Mouse (Mus musculus): ENCODE results near the gene Fars2. TPM values are rescaled to one million over a fixed set of nuclear protein-coding genes. Genes with fewer than 3 reads are reported as not detected.

Fars2 gene
- polyA plus RNA-seq (2015; fragmentation: Nextera tagmentation; extraction: Ambion mirVana) = 28.9 and 33.7 TPM in 2 replicates

DNA sequence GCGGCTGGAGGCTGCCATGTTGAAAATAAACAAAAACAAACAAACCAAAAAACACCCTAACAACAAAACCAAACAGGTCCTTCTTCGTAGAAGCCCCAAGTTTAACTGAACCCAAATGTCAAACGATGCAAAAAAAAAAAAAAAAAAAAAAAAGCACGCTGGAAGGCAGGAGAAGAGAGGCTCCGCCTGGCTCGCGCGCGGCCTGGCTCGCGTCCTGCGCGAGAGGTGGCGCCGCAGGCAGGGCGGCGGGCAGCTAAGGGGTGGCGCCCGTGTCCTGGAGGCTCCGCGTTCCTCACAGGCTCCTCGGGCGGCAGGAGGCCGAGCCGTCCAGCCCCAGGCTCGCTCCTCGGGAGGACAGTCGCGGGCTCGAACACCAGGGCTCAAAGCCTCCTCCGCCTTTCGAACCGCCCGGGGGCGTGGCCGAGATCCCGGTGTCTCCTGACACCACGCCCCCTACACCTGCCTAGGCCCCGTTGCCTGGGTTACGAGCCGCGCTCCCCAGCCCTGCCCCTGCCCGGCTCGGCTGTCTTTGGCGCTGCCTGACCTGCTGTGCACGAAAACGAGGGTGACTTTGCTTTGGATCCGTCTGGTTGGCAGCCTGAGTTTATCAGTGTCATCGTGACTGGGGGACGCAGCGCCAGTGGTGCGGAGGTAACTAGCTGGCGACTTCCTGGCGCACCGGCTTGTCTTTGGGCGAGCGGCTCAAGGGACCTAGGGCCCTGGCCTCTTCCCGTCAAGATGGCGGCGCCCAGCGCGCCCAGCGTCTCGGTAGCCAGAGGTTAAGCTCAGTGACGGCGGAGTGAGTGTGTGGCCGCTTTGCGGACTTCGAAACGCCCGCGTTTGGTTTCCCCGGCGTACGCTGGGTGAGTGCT, at the start of gene Fars2, which contains the start of gene Lyrm4:
Gene Fars2, plus strand, starts transcription at position 270 of the 872 bp plus-strand sequence.
Gene Lyrm4, minus strand, starts transcription at position 384 of the 872 bp plus-strand sequence.
- Histone ChIP-seq H3K36me3 (no peaks in the 10 kb centered on the region), H3K4me3 (peak within 1 kb of the TSS; percentile 66), H3K9me3 (no peaks in the 10 kb centered on the region), H3K4me2 (peak within 1 kb of the TSS; percentile 94), H3K27ac (replicated peaks) (peak within 1 kb of the TSS; percentile 96), H3K9ac (peak within 1 kb of the TSS; percentile 85), H3K4me1 (replicated peaks) (peaks cover 20% of the 10 kb centered on the region), H3K27me3 (no peaks in the 10 kb centered on the region)
- under 1% methylated on average over 74 of the region's 75 CpGs for WGBS
- ATAC-seq (ENCODE audit: low read depth) = peak; percentile 99

DNA sequence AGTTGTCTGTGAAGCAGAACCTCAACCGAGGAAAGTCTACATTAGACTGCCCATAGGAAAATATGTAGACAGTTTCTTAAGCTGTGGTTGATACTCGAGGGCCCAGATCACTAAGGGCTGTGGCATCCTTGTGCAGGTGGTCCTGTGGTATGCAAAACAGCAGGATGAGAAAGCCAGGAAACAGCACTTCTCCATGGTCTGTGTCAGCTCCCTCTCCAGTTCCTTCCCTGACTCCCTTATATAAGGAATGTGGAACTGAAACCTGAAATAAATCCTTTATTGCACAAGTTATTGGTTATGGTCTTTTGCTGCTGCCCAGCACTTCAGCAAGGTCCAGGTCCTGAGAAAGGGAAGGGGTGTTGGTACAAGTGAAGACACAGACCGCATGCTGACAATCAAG, 42.7 kb upstream of the Fars2 start:
- H3K27me3 ChIP-seq = no peaks in the 10 kb centered on the region
- H3K9ac ChIP-seq = no peak overlapping the region
- no peak overlapping the region for H3K4me2 ChIP-seq
- no peak overlapping the region for H3K27ac ChIP-seq (replicated peaks)
- 85% methylated on average over 3 of the region's 3 CpGs for WGBS
- H3K4me1 ChIP-seq (replicated peaks) = no peaks in the 10 kb centered on the region
- H3K36me3 ChIP-seq = no peaks in the 10 kb centered on the region
- H3K4me3 ChIP-seq = no peak overlapping the region
- ATAC-seq (ENCODE audit: low read depth) = no peak
- no peaks in the 10 kb centered on the region for H3K9me3 ChIP-seq

DNA sequence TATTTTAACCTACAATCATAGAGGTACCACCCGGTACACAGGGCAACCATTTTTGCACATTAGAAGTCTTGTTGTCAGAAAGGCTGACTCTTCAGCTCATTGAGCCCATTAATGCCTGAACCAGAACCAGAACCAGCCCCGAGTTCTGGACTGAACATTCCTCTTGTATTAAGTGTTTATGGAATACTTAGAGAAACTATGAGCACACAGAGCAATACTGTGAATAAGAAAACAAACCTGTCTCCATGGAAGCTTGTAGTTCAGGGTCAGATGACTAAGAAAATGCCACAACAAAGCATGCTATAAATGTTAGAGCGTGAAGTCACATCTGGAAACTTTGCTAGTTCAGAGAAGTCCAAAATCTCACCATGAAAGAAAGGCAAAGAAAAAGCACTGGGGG, 35.6 kb upstream of the Fars2 start:
- no peaks in the 10 kb centered on the region for H3K9me3 ChIP-seq
- no peak for ATAC-seq (ENCODE audit: low read depth)
- H3K27me3 ChIP-seq = no peaks in the 10 kb centered on the region
- H3K27ac ChIP-seq (replicated peaks) = no peak overlapping the region
- no peak overlapping the region for H3K4me3 ChIP-seq
- H3K4me2 ChIP-seq = no peak overlapping the region
- H3K36me3 ChIP-seq = no peaks in the 10 kb centered on the region
- H3K9ac ChIP-seq = no peak overlapping the region
- H3K4me1 ChIP-seq (replicated peaks) = no peaks in the 10 kb centered on the region; the same call in 1 of the 2 replicates
- WGBS = 89% methylated on average over 3 of the region's 3 CpGs

DNA sequence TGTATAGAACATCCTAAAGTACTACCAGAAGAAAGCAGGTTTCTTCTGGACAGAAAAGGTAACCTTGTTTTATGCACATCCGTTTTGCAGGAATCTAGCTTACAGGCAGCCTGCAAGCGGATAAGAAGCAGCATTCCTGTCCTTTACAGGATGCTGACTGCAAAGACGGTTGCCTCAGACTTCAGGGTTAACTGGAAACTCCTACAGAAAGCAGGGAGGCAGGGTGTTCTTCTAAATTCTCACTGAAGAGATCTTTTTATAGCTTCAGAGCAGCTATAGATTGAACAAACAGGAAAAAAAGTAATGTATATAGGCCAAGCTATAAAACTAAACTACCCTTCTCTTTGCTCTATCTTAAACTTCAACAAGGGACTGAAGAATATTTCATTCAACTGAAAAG, 32.5 kb upstream of the Fars2 start:
- H3K4me2 ChIP-seq = no peak overlapping the region
- H3K4me1 ChIP-seq (replicated peaks) = no peaks in the 10 kb centered on the region; the same call in 1 of the 2 replicates
- H3K27ac ChIP-seq (replicated peaks) = no peak overlapping the region
- no peaks in the 10 kb centered on the region for H3K9me3 ChIP-seq
- H3K4me3 ChIP-seq = no peak overlapping the region
- H3K9ac ChIP-seq = no peak overlapping the region
- 86% methylated on average over 3 of the region's 3 CpGs for WGBS
- no peak for ATAC-seq (ENCODE audit: low read depth)
- H3K27me3 ChIP-seq = no peaks in the 10 kb centered on the region
- no peaks in the 10 kb centered on the region for H3K36me3 ChIP-seq

DNA sequence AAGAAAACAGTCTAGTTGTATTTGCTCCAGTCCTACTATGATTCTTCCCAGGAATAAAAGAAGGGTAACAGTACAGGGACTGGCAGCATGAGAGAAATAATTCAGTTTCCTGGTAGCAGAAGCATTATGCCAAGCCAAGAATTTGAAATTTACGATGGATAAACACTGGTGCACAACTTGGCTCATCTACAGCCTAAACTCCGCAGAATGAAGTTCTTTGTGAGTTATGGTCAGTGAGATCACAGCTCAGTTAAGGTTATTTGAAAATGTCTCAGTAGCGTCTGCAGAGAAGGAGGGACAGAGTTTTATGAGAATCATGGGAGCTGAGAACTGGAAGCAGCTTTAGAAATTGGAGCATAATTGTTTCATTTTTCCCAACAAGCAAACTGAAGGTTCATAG, 31.2 kb upstream of the Fars2 start:
- WGBS = 60% methylated on average over 3 of the region's 3 CpGs
- ATAC-seq (ENCODE audit: low read depth) = no peak

DNA sequence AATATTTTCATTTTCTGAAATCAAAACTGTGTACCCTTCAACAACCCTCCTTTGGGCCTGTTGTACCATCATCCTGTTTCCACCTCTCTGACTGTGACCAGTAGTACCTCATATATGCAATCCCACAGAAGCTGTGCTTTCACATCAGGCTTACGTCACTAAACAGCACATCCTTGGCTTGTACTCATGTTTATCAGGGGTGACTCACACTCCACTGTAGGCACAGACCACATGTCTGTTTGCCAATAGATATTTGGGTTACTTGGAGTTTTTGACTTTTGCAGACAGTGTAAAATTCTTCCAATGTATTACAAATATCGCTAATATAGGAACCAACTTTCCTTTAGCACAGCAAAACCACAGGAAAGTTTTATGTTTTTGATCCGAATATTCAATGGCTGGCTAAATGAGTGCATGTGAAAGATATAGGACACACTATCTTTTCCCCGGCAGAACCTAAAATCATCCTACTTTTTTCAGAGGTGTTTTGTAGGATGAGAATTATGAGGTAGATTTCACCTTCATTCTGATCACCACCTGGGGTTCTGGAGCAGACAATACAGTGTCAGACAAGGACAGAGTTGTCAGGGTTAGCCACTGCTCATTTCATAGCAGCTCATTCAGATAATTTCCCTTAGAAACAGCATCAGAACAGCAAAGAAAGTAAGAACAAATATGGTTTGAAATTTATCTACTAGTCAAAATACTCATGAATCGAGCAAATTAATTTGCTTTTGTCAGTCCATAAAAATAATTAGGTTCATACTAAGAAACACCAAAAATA, 30.4 kb upstream of the Fars2 start:
- Histone ChIP-seq H3K9ac (no peak overlapping the region), H3K36me3 (peaks cover 13% of the 10 kb centered on the region), H3K27me3 (no peaks in the 10 kb centered on the region), H3K4me3 (no peak overlapping the region), H3K4me2 (no peak overlapping the region), H3K4me1 (replicated peaks) (no peaks in the 10 kb centered on the region; the same call in 1 of the 2 replicates), H3K9me3 (no peaks in the 10 kb centered on the region), H3K27ac (replicated peaks) (no peak overlapping the region)
- 93% methylated on average over 5 of the region's 5 CpGs for WGBS
- ATAC-seq (ENCODE audit: low read depth) = no peak

More for the DNA sequence above, 31.2 kb upstream of the Fars2 start:
- Histone ChIP-seq H3K4me1 (replicated peaks) (no peaks in the 10 kb centered on the region; the same call in 1 of the 2 replicates), H3K27ac (replicated peaks) (no peak overlapping the region), H3K36me3 (peaks cover 5% of the 10 kb centered on the region), H3K9me3 (no peaks in the 10 kb centered on the region), H3K27me3 (no peaks in the 10 kb centered on the region), H3K4me3 (no peak overlapping the region), H3K9ac (no peak overlapping the region), H3K4me2 (no peak overlapping the region)

DNA sequence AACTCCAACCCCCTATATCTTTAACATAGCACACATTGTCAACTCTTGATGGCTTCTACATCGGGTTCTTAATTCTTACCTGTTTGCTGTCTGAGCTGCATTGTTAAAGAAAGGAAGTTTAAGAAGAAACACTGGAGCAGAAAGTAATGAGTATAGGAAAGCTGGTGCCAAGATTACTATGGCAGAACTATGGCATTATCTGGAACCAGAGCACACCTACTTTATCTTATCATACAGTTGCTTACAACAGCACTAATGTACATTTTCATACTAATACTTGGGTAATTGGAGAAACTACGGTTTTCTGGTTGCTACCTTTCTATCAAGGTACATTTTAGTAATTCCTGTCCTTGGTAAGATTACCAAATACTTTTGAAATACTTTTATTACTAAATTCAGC, 29.8 kb upstream of the Fars2 start:
- no peak overlapping the region for H3K4me2 ChIP-seq
- no peak overlapping the region for H3K4me3 ChIP-seq
- H3K27me3 ChIP-seq = no peaks in the 10 kb centered on the region
- H3K4me1 ChIP-seq (replicated peaks) = no peaks in the 10 kb centered on the region; the same call in 1 of the 2 replicates
- WGBS = 92% methylated on average over 2 of the region's 2 CpGs
- no peak for ATAC-seq (ENCODE audit: low read depth)
- H3K9ac ChIP-seq = no peak overlapping the region
- H3K27ac ChIP-seq (replicated peaks) = no peak overlapping the region
- no peaks in the 10 kb centered on the region for H3K9me3 ChIP-seq
- peaks cover 16% of the 10 kb centered on the region for H3K36me3 ChIP-seq

DNA sequence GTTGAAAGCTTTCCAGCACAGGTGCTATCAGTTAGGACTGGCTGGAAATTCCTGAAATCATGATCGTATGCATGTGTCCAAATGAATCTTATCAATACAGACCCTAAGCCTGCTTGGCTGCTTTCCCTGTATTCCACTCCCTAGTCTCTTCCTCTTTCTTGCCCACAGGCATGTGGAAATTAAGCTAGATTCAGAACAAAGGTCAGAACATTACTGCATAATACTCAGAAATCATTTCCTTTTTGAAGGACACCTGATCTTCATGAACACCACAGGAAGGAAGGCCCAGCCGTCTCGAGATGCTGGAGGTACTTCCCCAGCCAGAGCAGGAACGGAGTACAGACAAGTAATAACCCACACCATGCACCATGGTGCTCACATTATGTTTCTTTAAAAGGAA, 29.0 kb upstream of the Fars2 start:
- no peak overlapping the region for H3K27ac ChIP-seq (replicated peaks)
- H3K9ac ChIP-seq = no peak overlapping the region
- no peak for ATAC-seq (ENCODE audit: low read depth)
- peaks cover 16% of the 10 kb centered on the region for H3K36me3 ChIP-seq
- no peaks in the 10 kb centered on the region for H3K9me3 ChIP-seq
- no peaks in the 10 kb centered on the region; the same call in 1 of the 2 replicates for H3K4me1 ChIP-seq (replicated peaks)
- H3K27me3 ChIP-seq = no peaks in the 10 kb centered on the region
- WGBS = 88% methylated on average over 4 of the region's 4 CpGs
- H3K4me2 ChIP-seq = no peak overlapping the region
- no peak overlapping the region for H3K4me3 ChIP-seq

DNA sequence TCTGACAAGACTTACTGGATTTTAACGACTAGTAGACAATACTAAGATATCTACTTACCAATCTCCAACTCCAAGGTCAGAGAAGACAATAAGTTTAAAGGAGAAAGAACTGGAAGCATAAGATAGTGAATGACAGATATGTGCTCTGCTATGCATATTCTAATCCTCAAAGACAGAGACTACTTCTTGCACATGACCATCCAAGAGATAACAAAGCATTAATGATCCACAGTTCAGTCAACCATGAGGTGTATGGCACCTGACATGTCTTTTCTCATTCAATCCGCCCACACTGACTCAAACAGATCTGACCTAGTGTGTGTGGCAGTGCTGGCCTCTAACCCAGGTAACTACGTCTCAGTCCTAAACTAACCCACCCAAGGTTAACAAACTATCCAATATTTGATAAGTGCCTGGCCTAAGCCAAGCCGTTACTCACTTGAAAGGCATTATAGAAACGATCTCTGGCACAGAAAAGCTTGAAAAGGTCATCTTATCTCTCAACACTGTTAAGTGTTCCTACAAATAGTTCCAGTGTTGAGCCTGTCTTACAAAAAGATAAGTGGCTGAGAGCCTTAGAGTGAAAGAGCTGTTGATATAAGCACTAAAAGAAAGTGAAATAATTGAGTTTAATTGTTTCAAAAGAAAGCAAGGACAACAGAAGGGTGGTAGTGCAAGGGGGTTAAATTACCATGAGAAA, 20.4 kb upstream of the Fars2 start:
- Histone ChIP-seq H3K9me3 (no peaks in the 10 kb centered on the region), H3K4me3 (no peak overlapping the region), H3K4me1 (replicated peaks) (no peaks in the 10 kb centered on the region), H3K27ac (replicated peaks) (no peak overlapping the region), H3K27me3 (no peaks in the 10 kb centered on the region), H3K9ac (no peak overlapping the region), H3K4me2 (no peak overlapping the region), H3K36me3 (peaks cover 2% of the 10 kb centered on the region)
- 96% methylated on average over 5 of the region's 5 CpGs for WGBS
- no peak for ATAC-seq (ENCODE audit: low read depth)

DNA sequence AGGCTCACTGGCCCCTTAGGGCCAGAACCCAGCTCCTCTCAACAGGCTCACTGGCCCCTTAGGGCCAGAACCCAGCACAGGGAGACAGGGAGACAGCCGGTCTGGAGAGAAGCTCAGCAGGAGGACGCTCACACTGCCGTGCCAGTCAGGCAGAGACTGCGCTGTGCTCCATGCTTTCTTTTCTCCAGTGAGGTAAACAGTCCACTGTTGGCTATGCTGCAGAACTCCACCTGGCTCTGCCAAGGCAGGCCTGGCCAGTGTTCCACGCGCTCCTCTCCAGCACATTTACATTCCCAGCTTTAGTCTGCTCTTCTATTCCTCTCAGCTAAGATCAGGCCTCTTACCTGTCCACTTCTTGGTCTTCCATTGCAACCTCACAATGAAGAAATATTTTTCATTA, 11.6 kb upstream of the Fars2 start:
- Histone ChIP-seq H3K27ac (replicated peaks) (no peak overlapping the region), H3K4me1 (replicated peaks) (no peaks in the 10 kb centered on the region), H3K9ac (no peak overlapping the region), H3K4me3 (no peak overlapping the region), H3K36me3 (no peaks in the 10 kb centered on the region), H3K4me2 (no peak overlapping the region), H3K27me3 (no peaks in the 10 kb centered on the region), H3K9me3 (no peaks in the 10 kb centered on the region)
- ATAC-seq (ENCODE audit: low read depth) = no peak
- WGBS = 90% methylated on average over 6 of the region's 6 CpGs

DNA sequence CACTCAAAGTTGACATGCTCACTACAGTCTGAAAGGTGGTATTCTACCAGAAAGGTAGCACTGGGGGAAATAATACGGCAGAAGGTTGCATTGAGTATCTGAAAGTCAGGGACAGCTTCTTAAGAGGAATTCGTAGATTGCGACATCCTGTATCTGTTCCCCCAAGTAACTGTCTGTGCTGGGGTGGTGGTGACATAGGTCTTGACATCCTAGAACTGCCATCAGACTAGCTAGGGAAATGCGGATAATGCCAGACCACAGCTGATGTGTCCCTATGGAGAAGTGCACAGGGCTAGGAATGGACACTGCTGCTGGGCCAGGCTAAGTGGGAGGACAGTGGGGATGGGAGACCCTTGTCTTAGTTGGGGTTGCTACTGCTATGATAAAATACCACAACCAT, 8.7 kb upstream of the Fars2 start:
- Histone ChIP-seq H3K4me2 (no peak overlapping the region), H3K9ac (no peak overlapping the region), H3K27ac (replicated peaks) (no peak overlapping the region), H3K9me3 (no peaks in the 10 kb centered on the region), H3K36me3 (no peaks in the 10 kb centered on the region), H3K27me3 (no peaks in the 10 kb centered on the region), H3K4me3 (no peak overlapping the region), H3K4me1 (replicated peaks) (no peaks in the 10 kb centered on the region)
- no peak for ATAC-seq (ENCODE audit: low read depth)
- 98% methylated on average over 4 of the region's 4 CpGs for WGBS

DNA sequence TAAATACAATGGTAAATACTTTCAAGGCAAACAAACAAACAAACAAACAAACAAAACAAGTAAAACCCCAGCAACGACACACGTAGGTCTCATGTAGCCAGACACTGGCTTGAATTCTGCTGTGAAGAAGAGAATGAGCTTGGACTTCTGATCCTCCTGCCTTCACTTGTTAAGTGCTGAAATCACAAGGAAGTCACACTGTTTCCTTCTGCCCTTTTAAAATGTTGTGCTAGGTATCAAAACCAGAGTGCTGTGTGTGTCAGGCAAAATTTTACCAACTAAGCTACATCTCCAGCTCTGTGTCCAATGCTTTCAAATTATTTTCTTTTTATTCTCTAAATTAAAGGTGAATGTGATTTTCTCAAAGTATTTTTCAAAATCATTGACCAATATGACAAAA, 5.9 kb upstream of the Fars2 start:
- 91% methylated on average over 2 of the region's 2 CpGs for WGBS
- ATAC-seq (ENCODE audit: low read depth) = no peak
- H3K27ac ChIP-seq (replicated peaks) = no peak overlapping the region

More for the DNA sequence above, 5.9 kb upstream of the Fars2 start:
- Histone ChIP-seq H3K9me3 (no peaks in the 10 kb centered on the region), H3K27me3 (no peaks in the 10 kb centered on the region), H3K4me2 (no peak overlapping the region), H3K4me1 (replicated peaks) (peaks cover 10% of the 10 kb centered on the region), H3K36me3 (no peaks in the 10 kb centered on the region), H3K9ac (no peak overlapping the region), H3K4me3 (no peak overlapping the region)
